Mouse (Mus musculus): ENCODE results near the gene Tspan14. TPM values are rescaled to one million over a fixed set of nuclear protein-coding genes. Genes with fewer than 3 reads are reported as not detected.

The Tspan14 gene
- polyA plus RNA-seq, 1 experiment = 47.7 TPM

- DNase-seq (ENCODE audit: extremely low spot score in 1 of 2, low spot score in 1 of 2) = no peak
Measured at GRCm38 (mm10) chr14:40955146-40955545, 11.5 kb downstream of the Tspan14 start.

GRCm38 (mm10) chr14:40953381-40953780, 13.2 kb downstream of the Tspan14 start:
- peak in 1 of 2 experiments; percentile 43 for DNase-seq (ENCODE audit: extremely low spot score in 1 of 2, low spot score in 1 of 2)

GRCm38 (mm10) chr14:40952715-40953114, 13.9 kb downstream of the Tspan14 start:
- no peak for DNase-seq (ENCODE audit: extremely low spot score in 1 of 2, low spot score in 1 of 2)

GRCm38 (mm10) chr14:40952301-40952700, 14.3 kb downstream of the Tspan14 start:
- DNase-seq (ENCODE audit: extremely low spot score in 1 of 2, low spot score in 1 of 2) = no peak

GRCm38 (mm10) chr14:40949730-40950614, 16.6 kb downstream of the Tspan14 start:
- no peak for DNase-seq (ENCODE audit: extremely low spot score in 1 of 2, low spot score in 1 of 2)

GRCm38 (mm10) chr14:40949047-40949446, 17.6 kb downstream of the Tspan14 start:
- no peak for DNase-seq (ENCODE audit: extremely low spot score in 1 of 2, low spot score in 1 of 2)

- no peak for DNase-seq (ENCODE audit: extremely low spot score in 1 of 2, low spot score in 1 of 2)
Measured at GRCm38 (mm10) chr14:40948522-40948921, 18.1 kb downstream of the Tspan14 start.

GRCm38 (mm10) chr14:40947431-40948394, 18.9 kb downstream of the Tspan14 start:
- no peak for DNase-seq (ENCODE audit: extremely low spot score in 1 of 2, low spot score in 1 of 2)

GRCm38 (mm10) chr14:40943802-40944201, 22.8 kb downstream of the Tspan14 start:
- no peak for DNase-seq (ENCODE audit: extremely low spot score in 1 of 2, low spot score in 1 of 2)

GRCm38 (mm10) chr14:40942429-40942828, 24.2 kb downstream of the Tspan14 start:
- DNase-seq (ENCODE audit: extremely low spot score in 1 of 2, low spot score in 1 of 2) = no peak

- no peak for DNase-seq (ENCODE audit: extremely low spot score in 1 of 2, low spot score in 1 of 2)
Measured at GRCm38 (mm10) chr14:40938380-40938987, 28.1 kb downstream of the Tspan14 start.

GRCm38 (mm10) chr14:40937052-40937451, 29.6 kb downstream of the Tspan14 start:
- no peak for DNase-seq (ENCODE audit: extremely low spot score in 1 of 2, low spot score in 1 of 2)

GRCm38 (mm10) chr14:40935481-40935880, 31.1 kb downstream of the Tspan14 start:
- DNase-seq (ENCODE audit: extremely low spot score in 1 of 2, low spot score in 1 of 2) = no peak

GRCm38 (mm10) chr14:40935054-40935453, 31.6 kb downstream of the Tspan14 start:
- DNase-seq (ENCODE audit: extremely low spot score in 1 of 2, low spot score in 1 of 2) = no peak

- no peak for DNase-seq (ENCODE audit: extremely low spot score in 1 of 2, low spot score in 1 of 2)
Measured at GRCm38 (mm10) chr14:40933328-40933727, 33.3 kb downstream of the Tspan14 start.

- no peak for DNase-seq (ENCODE audit: extremely low spot score in 1 of 2, low spot score in 1 of 2)
Measured at GRCm38 (mm10) chr14:40932225-40932624, 34.4 kb downstream of the Tspan14 start.

- no peak for DNase-seq (ENCODE audit: extremely low spot score in 1 of 2, low spot score in 1 of 2)
Measured at GRCm38 (mm10) chr14:40931115-40931829, 35.3 kb downstream of the Tspan14 start.

GRCm38 (mm10) chr14:40929943-40930342, 36.7 kb downstream of the Tspan14 start:
- no peak for DNase-seq (ENCODE audit: extremely low spot score in 1 of 2, low spot score in 1 of 2)

GRCm38 (mm10) chr14:40928897-40929296, 37.7 kb downstream of the Tspan14 start:
- no peak for DNase-seq (ENCODE audit: extremely low spot score in 1 of 2, low spot score in 1 of 2)

- no peak for DNase-seq (ENCODE audit: extremely low spot score in 1 of 2, low spot score in 1 of 2)
Measured at GRCm38 (mm10) chr14:40927041-40927440, 39.6 kb downstream of the Tspan14 start.
